Mouse (Mus musculus) cortical plate, adult 2 months (tissue): ENCODE measurements around the gene Sobp.

Experiments
- CTCF ChIP-seq: fragments of 200-500 bp; IDR thresholded peaks from 2 replicates; pipeline ENCODE4 v1.5.1; 2011; ENCODE audit warnings: mild to moderate bottlenecking, control low read depth, low read length; ENCODE audit not compliant: insufficient read depth; ENCODE audit errors: extremely low read depth
- POLR2A ChIP-seq: fragments of 200-500 bp; IDR thresholded peaks from 2 replicates; pipeline ENCODE4 v1.6.1; 2011; ENCODE audit warnings: mild to moderate bottlenecking, low read length, control low read depth; ENCODE audit not compliant: insufficient read depth; ENCODE audit errors: extremely low read depth

DNA sequence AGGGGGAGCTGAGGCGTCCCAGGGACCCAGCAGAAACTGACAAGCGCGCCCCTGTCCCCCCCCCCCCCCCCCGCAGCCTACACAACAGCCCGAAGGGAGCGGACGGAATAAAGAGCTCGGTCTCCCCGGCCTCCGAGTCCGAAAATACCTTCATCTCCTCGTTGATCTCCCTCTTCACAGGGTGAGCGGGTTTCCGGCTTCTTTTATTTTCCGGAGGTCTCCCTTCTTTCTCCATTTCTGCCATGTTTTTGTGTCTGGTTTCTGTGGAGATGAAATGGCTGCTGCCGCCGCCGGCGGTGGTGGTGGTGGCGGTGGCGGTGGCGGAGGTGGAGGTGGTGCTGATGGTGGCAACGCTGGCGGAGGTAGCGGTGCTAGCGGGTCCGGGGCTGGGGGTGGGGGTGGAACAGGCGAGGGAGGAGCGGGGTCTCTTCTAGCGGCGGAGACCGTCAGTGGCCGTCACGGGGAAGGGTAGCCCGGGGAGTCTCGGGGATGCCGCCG lies 453 bp downstream of the Sobp start:
- TF ChIP-seq POLR2A (no peak), CTCF (no peak)
